Mouse (Mus musculus): ENCODE data around the gene Atg4d. TPM values are rescaled to one million over a fixed set of nuclear protein-coding genes. Genes with fewer than 3 reads are reported as not detected.

The Atg4d gene
- total and polyA plus RNA-seq, 3 experiments = 83.9 to 99.7 TPM; not detected in 1

GRCm38 (mm10) chr9:21309150-21309741 lies 44.2 kb downstream of the Atg4d start:
- no peaks in the 10 kb centered on the region for H3K79me2 ChIP-seq (ENCODE audit: control insufficient read depth, insufficient read depth, low read length, poor library complexity)
- no peak overlapping the region for H3K27ac ChIP-seq (ENCODE audit: control insufficient read depth, low read depth, low read length)
- H3K9ac ChIP-seq (ENCODE audit: control insufficient read depth, low read depth, low read length, poor library complexity, severe bottlenecking) = peak overlapping the region; percentile 35
- H3K27me3 ChIP-seq (ENCODE audit: control insufficient read depth in 1 of 2, insufficient read depth in 2 of 2, low read length in 2 of 2) = peaks cover 0 to 2% of the 10 kb centered on the region in 2 experiments; a peak in 1 of 4 replicates
- H3K4me1 ChIP-seq (ENCODE audit: control insufficient read depth in 1 of 2, insufficient read depth in 2 of 2, low read length in 2 of 2) = peaks cover 0 to 6% of the 10 kb centered on the region in 2 experiments; a peak in 3 of 4 replicates
- H3K36me3 ChIP-seq (ENCODE audit: control insufficient read depth in 1 of 2, insufficient read depth in 2 of 2, low read length in 2 of 2) = peaks cover 0 to 6% of the 10 kb centered on the region in 2 experiments; a peak in 1 of 4 replicates
- H3K9me3 ChIP-seq (replicated peaks; ENCODE audit: insufficient read depth, low read length) = no peaks in the 10 kb centered on the region
- DNase-seq (ENCODE audit: low read depth, low spot score) = peak; percentile 98
- TF ChIP-seq RAD21 (IDR thresholded peaks at IDR 0.05; ENCODE audit: low read depth, low read length) (no peak), POLR2A (IDR thresholded peaks at IDR 0.05; ENCODE audit: control insufficient read depth in 1 of 2, insufficient read depth in 1 of 2, low read depth in 1 of 2, low read length in 2 of 2, poor library complexity in 1 of 2) (peak; percentile 18 to 56; a peak in 2 of 4 replicates), GATA1 (IDR thresholded peaks at IDR 0.05; ENCODE audit: low read depth, low read length) (peak; percentile 53), POLR2AphosphoS2 (IDR thresholded peaks at IDR 0.05; ENCODE audit: low read length) (no peak), SIN3A (IDR thresholded peaks at IDR 0.05; ENCODE audit: low read length) (peak; percentile 63; the same call in 1 of the 2 replicates), MAX (IDR thresholded peaks at IDR 0.05; ENCODE audit: low read length) (0 out of 2 replicates have a peak, but pooled peaks have one; percentile 18), ETS1 (IDR thresholded peaks at IDR 0.05; ENCODE audit: low read depth, low read length) (no peak), CHD2 (IDR thresholded peaks at IDR 0.05; ENCODE audit: low read length) (peak; percentile 87), MYB (IDR thresholded peaks at IDR 0.05; ENCODE audit: low read depth, low read length) (no peak), RCOR1 (IDR thresholded peaks at IDR 0.05; ENCODE audit: low read depth, low read length) (no peak), ELF1 (IDR thresholded peaks at IDR 0.05; ENCODE audit: low read depth, low read length) (0 out of 2 replicates have a peak, but pooled peaks have one; percentile 14), MEF2A (IDR thresholded peaks at IDR 0.05; ENCODE audit: extremely low read depth, insufficient replicate concordance, low read depth, low read length, poor library complexity, severe bottlenecking) (no peak), ZMIZ1 (IDR thresholded peaks at IDR 0.05; ENCODE audit: low read depth, low read length) (0 out of 2 replicates have a peak, but pooled peaks have one; percentile 9), NELFE (IDR thresholded peaks at IDR 0.05; ENCODE audit: low read depth, low read length) (peak; percentile 54), MYC (IDR thresholded peaks at IDR 0.05; ENCODE audit: low read depth, low read length) (0 out of 2 replicates have a peak, but pooled peaks have one; percentile 22), HCFC1 (IDR thresholded peaks at IDR 0.05; ENCODE audit: low read depth, low read length) (0 out of 2 replicates have a peak, but pooled peaks have one; percentile 51), TBP (IDR thresholded peaks at IDR 0.05; ENCODE audit: low read depth, low read length) (peak; percentile 80), BHLHE40 (IDR thresholded peaks at IDR 0.05; ENCODE audit: borderline replicate concordance, low read depth, low read length) (no peak), TAL1 (IDR thresholded peaks at IDR 0.05; ENCODE audit: low read length) (0 out of 2 replicates have a peak, but pooled peaks have one; percentile 4), ZKSCAN1 (IDR thresholded peaks at IDR 0.05; ENCODE audit: low read depth, low read length) (no peak), MXI1 (IDR thresholded peaks at IDR 0.05; ENCODE audit: low read depth, low read length) (0 out of 2 replicates have a peak, but pooled peaks have one; percentile 42), USF1 (IDR thresholded peaks at IDR 0.05; ENCODE audit: low read depth, low read length) (peak; percentile 54)
- H3K4me3 ChIP-seq (ENCODE audit: control insufficient read depth in 1 of 2, insufficient read depth in 1 of 2, low read depth in 2 of 2, low read length in 2 of 2) = peak overlapping the region; percentile 38 to 42
